Mouse (Mus musculus): Measurements from ENCODE around the gene Mfsd4b1.

- no peak for TF ChIP-seq CTCF (IDR thresholded peaks at IDR 0.05; ENCODE audit: insufficient read depth, low read length)
- no peak for TF ChIP-seq POLR2A (IDR thresholded peaks at IDR 0.05; ENCODE audit: borderline replicate concordance, extremely low read depth, low read depth, low read length)
These were observed 26.9 kb upstream of the Mfsd4b1 start for GRCm38 (mm10) chr10:40051997-40052396.
